Mouse (Mus musculus) stomach, postnatal 0 days (tissue): ENCODE results near the gene C530008M17Rik.

Experiments used
- CTCF ChIP-seq: IDR thresholded peaks from 2 replicates; pipeline ENCODE4 v1.5.1; 2016; ENCODE audit warnings: antibody characterized with exemption, low read depth, mild to moderate bottlenecking, moderate library complexity
- EP300 ChIP-seq: optimal IDR thresholded peaks from 2 replicates; pipeline ENCODE3; 2016; ENCODE audit warnings: antibody characterized with exemption

- TF ChIP-seq CTCF (no peak), EP300 (no peak)
Observed at GRCm38 (mm10) chr5:76664936-76665335, 8.6 kb downstream of the C530008M17Rik start.
